Mouse (Mus musculus) liver, adult 2 months (tissue): ENCODE results near the gene Tsc1.

Experiments used
- CTCF ChIP-seq: fragments of 200-500 bp; IDR thresholded peaks from 2 replicates; pipeline ENCODE4 v1.5.1; 2011; ENCODE audit warnings: low read depth, low read length, control low read depth
- POLR2A ChIP-seq: fragments of 200-500 bp; IDR thresholded peaks from 2 replicates; pipeline ENCODE4 v1.6.1; 2011; ENCODE audit warnings: low read length, control low read depth; ENCODE audit not compliant: insufficient read depth; ENCODE audit errors: extremely low read depth

GRCm38 (mm10) chr2:28611407-28611787, 29.6 kb upstream of the Tsc1 start:
- TF ChIP-seq CTCF (no peak), POLR2A (no peak)
